Mouse (Mus musculus): ENCODE data around the gene Myo10. TPM values are rescaled to one million over a fixed set of nuclear protein-coding genes. Genes with fewer than 3 reads are reported as not detected.

The Myo10 gene
- polyA plus RNA-seq, 1 experiment from 2014 or later: 32.5 TPM

- no peaks in the 10 kb centered on the region for H3K9me3 ChIP-seq (ENCODE audit: control insufficient read depth, low read length)
- H3K9ac ChIP-seq (ENCODE audit: low read length): no peak overlapping the region
- H3K27ac ChIP-seq (ENCODE audit: low read depth): no peak overlapping the region
- no peak overlapping the region for H3K4me2 ChIP-seq (ENCODE audit: low read length)
- ATAC-seq (replicated peaks; ENCODE audit: low FRiP score, low TSS enrichment, low read depth) (no peak), DNase-seq (ENCODE audit: low spot score) (no peak)
- WGBS: 80% methylated on average over 10 of the region's 10 CpGs
- H3K4me3 ChIP-seq (ENCODE audit: low read depth, low read length): no peak overlapping the region
- H3K27me3 ChIP-seq (replicated peaks; ENCODE audit: control insufficient read depth, insufficient read depth, low read length): no peaks in the 10 kb centered on the region
- H3K36me3 ChIP-seq (ENCODE audit: control insufficient read depth, insufficient read depth, low read length): no peaks in the 10 kb centered on the region
- H3K4me1 ChIP-seq (replicated peaks; ENCODE audit: control insufficient read depth, insufficient read depth, low read length): no peaks in the 10 kb centered on the region
These were observed 206.1 kb downstream of the Myo10 start for GRCm38 (mm10) chr15:25828464-25828863.

GRCm38 (mm10) chr15:25830426-25830825, 208.1 kb downstream of the Myo10 start:
- Histone ChIP-seq H3K9me3 (ENCODE audit: control insufficient read depth, low read length) (no peaks in the 10 kb centered on the region), H3K4me1 (replicated peaks; ENCODE audit: control insufficient read depth, insufficient read depth, low read length) (no peaks in the 10 kb centered on the region), H3K36me3 (ENCODE audit: control insufficient read depth, insufficient read depth, low read length) (no peaks in the 10 kb centered on the region), H3K4me2 (ENCODE audit: low read length) (no peak overlapping the region), H3K27ac (ENCODE audit: low read depth) (no peak overlapping the region), H3K27me3 (replicated peaks; ENCODE audit: control insufficient read depth, insufficient read depth, low read length) (no peaks in the 10 kb centered on the region), H3K9ac (ENCODE audit: low read length) (no peak overlapping the region), H3K4me3 (ENCODE audit: low read depth, low read length) (no peak overlapping the region)
- 55% methylated on average over 2 of the region's 2 CpGs for WGBS
- DNase-seq (ENCODE audit: low spot score) (no peak), ATAC-seq (replicated peaks; ENCODE audit: low FRiP score, low TSS enrichment, low read depth) (no peak)

- H3K9me3 ChIP-seq (ENCODE audit: control insufficient read depth, low read length): peaks cover 4% of the 10 kb centered on the region; the same call in 1 of the 2 replicates
- H3K36me3 ChIP-seq (ENCODE audit: control insufficient read depth, insufficient read depth, low read length): no peaks in the 10 kb centered on the region
- 88% methylated on average over 2 of the region's 2 CpGs for WGBS
- ATAC-seq (replicated peaks; ENCODE audit: low FRiP score, low TSS enrichment, low read depth): no peak
- H3K9ac ChIP-seq (ENCODE audit: low read length): no peak overlapping the region
- no peak overlapping the region for H3K4me2 ChIP-seq (ENCODE audit: low read length)
- DNase-seq (ENCODE audit: low spot score): no peak
- no peak overlapping the region for H3K4me3 ChIP-seq (ENCODE audit: low read depth, low read length)
- no peaks in the 10 kb centered on the region for H3K27me3 ChIP-seq (replicated peaks; ENCODE audit: control insufficient read depth, insufficient read depth, low read length)
- no peaks in the 10 kb centered on the region for H3K4me1 ChIP-seq (replicated peaks; ENCODE audit: control insufficient read depth, insufficient read depth, low read length)
- no peak overlapping the region for H3K27ac ChIP-seq (ENCODE audit: low read depth)
These were observed 212.0 kb downstream of the Myo10 start for GRCm38 (mm10) chr15:25834282-25834681.

GRCm38 (mm10) chr15:25834920-25835674, 212.8 kb downstream of the Myo10 start:
- H3K36me3 ChIP-seq (ENCODE audit: control insufficient read depth, insufficient read depth, low read length): no peaks in the 10 kb centered on the region

GRCm38 (mm10) chr15:25842462-25843085, 220.2 kb downstream of the Myo10 start:
- Histone ChIP-seq H3K4me1 (replicated peaks; ENCODE audit: control insufficient read depth, insufficient read depth, low read length) (no peaks in the 10 kb centered on the region; the same call in 1 of the 2 replicates), H3K4me2 (ENCODE audit: low read length) (peak overlapping the region; percentile 66), H3K9me3 (ENCODE audit: control insufficient read depth, low read length) (no peaks in the 10 kb centered on the region), H3K4me3 (ENCODE audit: low read depth, low read length) (peak overlapping the region; percentile 70), H3K27ac (ENCODE audit: low read depth) (no peak overlapping the region), H3K9ac (ENCODE audit: low read length) (peak overlapping the region; percentile 44), H3K36me3 (ENCODE audit: control insufficient read depth, insufficient read depth, low read length) (no peaks in the 10 kb centered on the region), H3K27me3 (replicated peaks; ENCODE audit: control insufficient read depth, insufficient read depth, low read length) (peaks cover 17% of the 10 kb centered on the region)
- no peak; the same call in 1 of the 2 replicates for ATAC-seq (replicated peaks; ENCODE audit: low FRiP score, low TSS enrichment, low read depth)
- 15% methylated on average over 16 of the region's 16 CpGs for WGBS
- peak; percentile 51 for DNase-seq (ENCODE audit: low spot score)

More at GRCm38 (mm10) chr15:25834920-25835674, 212.8 kb downstream of the Myo10 start:
- Histone ChIP-seq H3K27me3 (replicated peaks; ENCODE audit: control insufficient read depth, insufficient read depth, low read length) (no peaks in the 10 kb centered on the region), H3K4me2 (ENCODE audit: low read length) (no peak overlapping the region), H3K4me1 (replicated peaks; ENCODE audit: control insufficient read depth, insufficient read depth, low read length) (no peaks in the 10 kb centered on the region), H3K27ac (ENCODE audit: low read depth) (no peak overlapping the region), H3K9me3 (ENCODE audit: control insufficient read depth, low read length) (peaks cover 4% of the 10 kb centered on the region; the same call in 1 of the 2 replicates), H3K9ac (ENCODE audit: low read length) (no peak overlapping the region), H3K4me3 (ENCODE audit: low read depth, low read length) (no peak overlapping the region)
- DNase-seq (ENCODE audit: low spot score) (no peak), ATAC-seq (replicated peaks; ENCODE audit: low FRiP score, low TSS enrichment, low read depth) (no peak)
- WGBS: 85% methylated on average over 17 of the region's 17 CpGs

GRCm38 (mm10) chr15:25843086-25843991, 221.0 kb downstream of the Myo10 start, which contains the start of gene Retreg1:
Retreg1 (plus strand) TSS chr15:25843180.
- Histone ChIP-seq H3K27ac (ENCODE audit: low read depth) (no peak within 1 kb of the TSS), H3K9me3 (ENCODE audit: control insufficient read depth, low read length) (no peaks in the 10 kb centered on the region), H3K9ac (ENCODE audit: low read length) (peak within 1 kb of the TSS; percentile 44), H3K36me3 (ENCODE audit: control insufficient read depth, insufficient read depth, low read length) (no peaks in the 10 kb centered on the region), H3K27me3 (replicated peaks; ENCODE audit: control insufficient read depth, insufficient read depth, low read length) (peaks cover 17% of the 10 kb centered on the region), H3K4me3 (ENCODE audit: low read depth, low read length) (peak within 1 kb of the TSS; percentile 70), H3K4me1 (replicated peaks; ENCODE audit: control insufficient read depth, insufficient read depth, low read length) (no peaks in the 10 kb centered on the region; the same call in 1 of the 2 replicates), H3K4me2 (ENCODE audit: low read length) (peak within 1 kb of the TSS; percentile 66)
- ATAC-seq (replicated peaks; ENCODE audit: low FRiP score, low TSS enrichment, low read depth) (peak; percentile 93), DNase-seq (ENCODE audit: low spot score) (peak; percentile 82)
- under 1% methylated on average over 63 of the region's 72 CpGs for WGBS

- Histone ChIP-seq H3K27me3 (replicated peaks; ENCODE audit: control insufficient read depth, insufficient read depth, low read length) (peaks cover 17% of the 10 kb centered on the region), H3K9ac (ENCODE audit: low read length) (no peak overlapping the region), H3K4me3 (ENCODE audit: low read depth, low read length) (peak overlapping the region; percentile 70), H3K27ac (ENCODE audit: low read depth) (no peak overlapping the region), H3K36me3 (ENCODE audit: control insufficient read depth, insufficient read depth, low read length) (no peaks in the 10 kb centered on the region), H3K9me3 (ENCODE audit: control insufficient read depth, low read length) (no peaks in the 10 kb centered on the region), H3K4me2 (ENCODE audit: low read length) (peak overlapping the region; percentile 66), H3K4me1 (replicated peaks; ENCODE audit: control insufficient read depth, insufficient read depth, low read length) (no peaks in the 10 kb centered on the region; the same call in 1 of the 2 replicates)
- 11% methylated on average over 11 of the region's 11 CpGs for WGBS
- DNase-seq (ENCODE audit: low spot score) (no peak), ATAC-seq (replicated peaks; ENCODE audit: low FRiP score, low TSS enrichment, low read depth) (no peak)
These were observed 221.8 kb downstream of the Myo10 start for GRCm38 (mm10) chr15:25844013-25844570.

GRCm38 (mm10) chr15:25844771-25845170, 222.4 kb downstream of the Myo10 start:
- no peak overlapping the region for H3K9ac ChIP-seq (ENCODE audit: low read length)
- WGBS: 56% methylated on average over 4 of the region's 4 CpGs

More at GRCm38 (mm10) chr15:25844771-25845170, 222.4 kb downstream of the Myo10 start:
- Histone ChIP-seq H3K27ac (ENCODE audit: low read depth) (no peak overlapping the region), H3K4me1 (replicated peaks; ENCODE audit: control insufficient read depth, insufficient read depth, low read length) (no peaks in the 10 kb centered on the region; the same call in 1 of the 2 replicates), H3K4me2 (ENCODE audit: low read length) (no peak overlapping the region), H3K27me3 (replicated peaks; ENCODE audit: control insufficient read depth, insufficient read depth, low read length) (peaks cover 17% of the 10 kb centered on the region), H3K9me3 (ENCODE audit: control insufficient read depth, low read length) (no peaks in the 10 kb centered on the region), H3K4me3 (ENCODE audit: low read depth, low read length) (no peak overlapping the region), H3K36me3 (ENCODE audit: control insufficient read depth, insufficient read depth, low read length) (no peaks in the 10 kb centered on the region)
- ATAC-seq (replicated peaks; ENCODE audit: low FRiP score, low TSS enrichment, low read depth): no peak
- DNase-seq (ENCODE audit: low spot score): no peak

Data from intestine, embryonic 14.5 days (tissue).